11 mouse cellular contexts compared by ENCODE assay signal in the genomic region with DNA sequence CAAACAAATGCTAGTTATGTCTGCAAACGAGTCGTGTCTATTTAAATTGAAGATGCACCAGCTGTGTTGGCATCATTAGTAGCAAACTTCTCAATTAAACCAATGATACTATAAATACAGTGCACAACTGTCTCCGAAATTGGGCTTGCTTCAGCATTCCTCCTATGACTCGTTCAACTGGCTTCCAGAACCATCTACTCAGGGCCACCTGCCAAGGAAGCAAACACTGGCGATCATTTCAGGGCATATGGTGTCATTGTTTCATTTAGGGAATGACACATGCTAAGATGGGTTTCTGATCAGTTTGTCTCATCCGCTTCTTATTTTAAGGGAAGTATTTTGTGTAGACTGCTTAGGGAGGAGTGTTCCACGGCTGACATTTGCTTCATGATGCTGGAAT.
DNase-seq lines count a peak whose midpoint lies in the region; ATAC-seq and TF ChIP-seq lines count a peak whose summit lies in the region.
"Had no signal": no experiment of that assay in that cellular context is flagged by ENCODE, and none has a peak within 500 bp of the region (broad histone marks: within the 10 kb centered on the region; RNA-seq: fewer than 3 reads in every experiment).

No protein-coding gene starts in this region.

- H3K36me3 ChIP-seq in forebrain, embryonic 14.5 days (ENCODE audit: control insufficient read depth, insufficient read depth, low read length): no peaks in the 10 kb centered on the region
- H3K36me3 ChIP-seq in forebrain, embryonic 15.5 days: no peaks in the 10 kb centered on the region
- no peaks in the 10 kb centered on the region for H3K36me3 ChIP-seq in stomach, postnatal 0 days (ENCODE audit: control insufficient read depth, insufficient read depth, low read length)
- H3K36me3 ChIP-seq in kidney, embryonic 15.5 days: no peaks in the 10 kb centered on the region
- H3K36me3 ChIP-seq: liver, embryonic 13.5 days; neural tube, embryonic 12.5 days had no signal

- no peak for TF ChIP-seq CTCF in Patski (IDR thresholded peaks at IDR 0.05)
- TF ChIP-seq CTCF in left cerebral cortex, adult 2 months (IDR thresholded peaks at IDR 0.05): no peak
- no peak for TF ChIP-seq CTCF in stomach, postnatal 0 days (IDR thresholded peaks at IDR 0.05; ENCODE audit: low read depth)

- no peaks in the 10 kb centered on the region for H3K27me3 ChIP-seq in forebrain, embryonic 14.5 days (replicated peaks; ENCODE audit: control insufficient read depth, insufficient read depth, low read length)
- H3K27me3 ChIP-seq in forebrain, embryonic 15.5 days: no peaks in the 10 kb centered on the region
- H3K27me3 ChIP-seq in Patski: no peaks in the 10 kb centered on the region
- no peaks in the 10 kb centered on the region for H3K27me3 ChIP-seq in stomach, postnatal 0 days (ENCODE audit: control insufficient read depth, insufficient read depth, low read length)
- H3K27me3 ChIP-seq in kidney, embryonic 15.5 days: no peaks in the 10 kb centered on the region
- H3K27me3 ChIP-seq: liver, embryonic 13.5 days; neural tube, embryonic 12.5 days had no signal

- H3K4me1 ChIP-seq in forebrain, embryonic 14.5 days (ENCODE audit: control insufficient read depth, insufficient read depth, low read length): 0 out of 2 replicates have a peak, but pooled peaks cover 3% of the 10 kb centered on the region
- H3K4me1 ChIP-seq in forebrain, embryonic 15.5 days: peaks cover 4% of the 10 kb centered on the region; the same call in 1 of the 2 replicates
- H3K4me1 ChIP-seq in stomach, postnatal 0 days (replicated peaks; ENCODE audit: control insufficient read depth, insufficient read depth): no peaks in the 10 kb centered on the region
- H3K4me1 ChIP-seq in kidney, embryonic 15.5 days: no peaks in the 10 kb centered on the region
- H3K4me1 ChIP-seq: liver, embryonic 13.5 days; neural tube, embryonic 12.5 days had no signal

- CTCF ChIA-PET in Patski (lab: Charles Lee): interaction anchor here (0.7 kb wide), 1 partner anchor 16 kb away, joined by 3 read pairs; no protein-coding TSS in a partner anchor

- WGBS in forebrain, embryonic 14.5 days: 63% methylated on average over 7 of the region's 7 CpGs
- 62% methylated on average over 7 of the region's 7 CpGs for WGBS in forebrain, embryonic 15.5 days
- 69% methylated on average over 7 of the region's 7 CpGs for WGBS in stomach, postnatal 0 days
- WGBS in kidney, embryonic 15.5 days: 91% methylated on average over 7 of the region's 7 CpGs

- no peak overlapping the region for H3K4me3 ChIP-seq in forebrain, embryonic 14.5 days (ENCODE audit: low read depth, low read length)
- H3K4me3 ChIP-seq in forebrain, embryonic 15.5 days: no peak overlapping the region
- no peak overlapping the region for H3K4me3 ChIP-seq in left cerebral cortex, adult 2 months
- no peak overlapping the region for H3K4me3 ChIP-seq in stomach, postnatal 0 days (ENCODE audit: low read depth, low read length)
- H3K4me3 ChIP-seq in kidney, embryonic 15.5 days (replicated peaks): no peak overlapping the region
- H3K4me3 ChIP-seq: erythroblast, embryonic 14.5 days; liver, embryonic 13.5 days; neural tube, embryonic 12.5 days had no signal

- no peaks in the 10 kb centered on the region for H3K9me3 ChIP-seq in forebrain, embryonic 14.5 days (replicated peaks; ENCODE audit: control insufficient read depth, low read length)
- no peaks in the 10 kb centered on the region for H3K9me3 ChIP-seq in forebrain, embryonic 15.5 days
- no peaks in the 10 kb centered on the region for H3K9me3 ChIP-seq in stomach, postnatal 0 days (ENCODE audit: control insufficient read depth, low read length)
- no peaks in the 10 kb centered on the region for H3K9me3 ChIP-seq in kidney, embryonic 15.5 days (replicated peaks)
- H3K9me3 ChIP-seq: liver, embryonic 13.5 days; neural tube, embryonic 12.5 days had no signal

- DNase-seq in forebrain, embryonic 14.5 days (ENCODE audit: low spot score): peak; percentile 23
- no peak for DNase-seq in Patski (ENCODE audit: low read depth, low spot score)
- peak; percentile 40 to 46 for DNase-seq in frontal cortex, postnatal 14 days (ENCODE audit: low spot score in 2 of 2)
- peak; percentile 33 to 49 for DNase-seq in left cerebral cortex, adult 2 months (ENCODE audit: extremely low spot score in 1 of 2, low spot score in 2 of 2)
- DNase-seq in stomach, postnatal 0 days (ENCODE audit: low spot score): no peak
- no peak for DNase-seq in spleen, postnatal 36 days (ENCODE audit: low spot score in 2 of 2)
- DNase-seq: liver, embryonic 13.5 days had no signal

- POLR2A ChIA-PET in Patski (lab: Charles Lee): no interaction called here

- ATAC-seq in forebrain, embryonic 14.5 days: no peak
- no peak for ATAC-seq in forebrain, embryonic 15.5 days (replicated peaks)
- ATAC-seq in Patski: peak; percentile 31
- no peak for ATAC-seq in stomach, postnatal 0 days (ENCODE audit: low FRiP score, low TSS enrichment)
- ATAC-seq in kidney, embryonic 15.5 days (replicated peaks; ENCODE audit: low FRiP score): no peak

- no peak overlapping the region for H3K4me2 ChIP-seq in forebrain, embryonic 14.5 days (ENCODE audit: low read length)
- H3K4me2 ChIP-seq in forebrain, embryonic 15.5 days (replicated peaks): no peak overlapping the region
- H3K4me2 ChIP-seq in stomach, postnatal 0 days (replicated peaks; ENCODE audit: low read depth): no peak overlapping the region
- H3K4me2 ChIP-seq in kidney, embryonic 15.5 days: no peak overlapping the region
- H3K4me2 ChIP-seq: liver, embryonic 13.5 days; neural tube, embryonic 12.5 days had no signal

- intact Hi-C loops in left cerebral cortex, adult 2 months (cut with DNase I): no loop called here

- in situ Hi-C loops in Patski (cut with MboI; ENCODE audit: low pct_unique_long_range_greater_than_20kb): no loop called here

- TF ChIP-seq EP300 in stomach, postnatal 0 days (optimal IDR thresholded peaks at IDR 0.05): no peak

- no peak overlapping the region for H3K27ac ChIP-seq in forebrain, embryonic 14.5 days (ENCODE audit: low read depth, low read length)
- no peak overlapping the region for H3K27ac ChIP-seq in forebrain, embryonic 15.5 days (replicated peaks)
- peak overlapping the region; percentile 38; the same call in 1 of the 2 replicates for H3K27ac ChIP-seq in left cerebral cortex, adult 2 months
- no peak overlapping the region for H3K27ac ChIP-seq in stomach, postnatal 0 days (replicated peaks)
- no peak overlapping the region for H3K27ac ChIP-seq in kidney, embryonic 15.5 days
- H3K27ac ChIP-seq: liver, embryonic 13.5 days; neural tube, embryonic 12.5 days had no signal

- no peak overlapping the region for H3K9ac ChIP-seq in forebrain, embryonic 14.5 days (ENCODE audit: low read length)
- H3K9ac ChIP-seq in forebrain, embryonic 15.5 days (replicated peaks): no peak overlapping the region
- H3K9ac ChIP-seq in stomach, postnatal 0 days (ENCODE audit: low read length): no peak overlapping the region
- H3K9ac ChIP-seq in kidney, embryonic 15.5 days: no peak overlapping the region
- H3K9ac ChIP-seq: liver, embryonic 13.5 days; neural tube, embryonic 12.5 days had no signal

Comparison
In these comparisons a context has a peak if more than half of its experiments do, and no peak if none do; other contexts are left out.
1. DNase-seq: peak in forebrain, embryonic 14.5 days (single experiment), frontal cortex, postnatal 14 days (2 of 2) and left cerebral cortex, adult 2 months (2 of 2); none in Patski (single experiment), stomach, postnatal 0 days (single experiment) and spleen, postnatal 36 days (0 of 2).